Comparison of ENCODE assay signal across 1 mouse cellular context in the genomic region with DNA sequence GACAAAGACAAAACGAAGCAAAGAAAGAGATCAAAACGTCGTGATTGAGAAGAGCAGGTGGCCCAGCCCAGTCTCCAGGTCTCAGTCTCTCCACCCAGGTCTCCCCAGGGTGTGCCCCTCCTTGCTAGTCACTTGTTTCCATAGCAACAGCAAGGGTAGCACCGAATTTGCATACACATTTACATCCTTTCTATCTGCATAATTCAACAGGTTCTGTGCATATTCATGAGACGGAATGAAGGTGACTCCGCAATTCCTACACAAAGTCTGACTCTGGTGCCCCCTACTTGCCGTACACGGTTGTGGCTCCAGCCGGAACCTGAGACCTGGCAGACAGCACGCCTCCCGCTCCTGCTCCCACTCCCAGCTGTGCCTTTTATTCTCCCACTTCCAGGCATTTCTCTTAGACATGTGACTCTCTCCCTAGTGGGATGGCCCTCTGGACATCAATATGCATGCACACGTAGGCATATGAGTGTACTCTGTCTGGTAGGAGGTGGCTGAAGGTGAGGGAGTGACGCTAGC.
TF ChIP-seq lines count a peak whose summit lies in the region.

No protein-coding gene starts in this region.

TF ChIP-seq in ES-E14, 5 proteins besides CTCF, POLR2A, EP300 and RAD21:
- TF ChIP-seq MAFK (IDR thresholded peaks at IDR 0.05; ENCODE audit: insufficient read depth, low read depth, low read length) (peak; percentile 96), ZNF384 (IDR thresholded peaks at IDR 0.05; ENCODE audit: low read depth, low read length) (no peak), HCFC1 (IDR thresholded peaks at IDR 0.05; ENCODE audit: borderline replicate concordance, insufficient read depth, low read length) (no peak), ZC3H11A (IDR thresholded peaks at IDR 0.05; ENCODE audit: borderline replicate concordance, low read depth, low read length) (0 out of 2 replicates have a peak, but pooled peaks have one; percentile 6)
